8 mouse cellular contexts compared by ENCODE assay signal in the genomic region with DNA sequence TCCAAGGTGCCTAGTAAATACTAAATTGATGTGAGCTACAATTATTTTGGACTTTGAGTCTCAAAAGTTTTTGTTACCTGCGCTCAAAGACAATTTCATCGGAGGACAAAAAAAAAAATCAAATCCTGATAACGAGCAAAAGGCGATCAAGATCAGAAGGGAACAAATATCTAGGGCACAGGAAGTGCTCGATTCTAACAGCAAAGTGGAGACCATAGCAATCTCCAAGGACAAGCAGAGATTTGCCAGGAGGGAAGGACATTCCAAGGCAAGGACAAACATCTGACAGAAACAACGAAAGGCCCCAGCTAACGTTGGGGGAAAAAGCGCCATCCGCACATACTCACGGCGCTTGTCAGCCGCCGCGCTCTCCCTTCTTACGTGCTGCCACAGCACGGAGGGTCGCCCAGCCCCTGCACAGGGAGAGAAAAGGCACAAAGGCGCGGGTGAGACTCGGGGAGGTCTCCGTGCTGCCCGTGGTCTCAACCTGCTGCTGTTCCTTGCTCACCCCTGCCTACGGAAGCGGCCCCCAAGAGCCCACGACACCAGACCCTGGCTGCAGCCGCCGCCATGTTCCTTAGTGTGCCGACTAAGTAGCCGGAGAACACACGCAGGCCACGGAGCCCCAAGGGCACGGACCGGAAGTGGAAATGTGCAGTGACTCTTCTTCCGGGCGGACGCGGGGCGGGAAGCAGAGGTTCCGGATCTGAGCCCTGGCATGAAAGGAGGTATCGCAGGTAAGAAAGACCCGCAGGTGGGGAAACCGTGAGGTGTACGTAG. TPM values are rescaled to one million over a fixed set of nuclear protein-coding genes. Genes with fewer than 3 reads are reported as not detected.
A peak's percentile ranks its signal among the peaks of the same experiment; 100 is the strongest.
DNase-seq lines count a peak whose midpoint lies in the region; ATAC-seq lines count a peak whose summit lies in the region.

A gene (plus strand): TSS at position 665 of the 780 bp plus-strand sequence.
A gene (minus strand): TSS at position 752 of the 780 bp plus-strand sequence.

- ATAC-seq in hematopoietic stem cell, adult 5-6 weeks (replicated peaks in 1 of 2; ENCODE audit: insufficient read depth in 1 of 2, low FRiP score in 2 of 2, low TSS enrichment in 1 of 2, low read depth in 1 of 2, poor library complexity in 2 of 2, severe bottlenecking in 2 of 2): peak; percentile 96 to 98

- DNase-seq in MEL-GATA-1-ER (ENCODE audit: extremely low read depth, low read depth): peak; percentile 80
- DNase-seq in cerebellum, adult 8-10 months: peak; percentile 89
- peak; percentile 93 for DNase-seq in forelimb bud, embryonic 11.5 days (ENCODE audit: low read depth, low spot score)
- peak; percentile 78 for DNase-seq in layer of hippocampus, adult 9-11 months
- peak; percentile 92 for DNase-seq in lung, postnatal 10 days
- peak; percentile 86 for DNase-seq in ovary, postnatal 36 days (ENCODE audit: low spot score)
- DNase-seq in thymus, postnatal 25 days: peak; percentile 90

RNA-seq across cellular contexts. Expression of the first gene that starts in this region (rescaled TPM):
- 25.1 and 37.2 TPM in 2 replicates for total RNA-seq in hematopoietic stem cell, adult 5-6 weeks (2017)

RNA-seq across cellular contexts. Expression of the second gene that starts in this region (rescaled TPM):
- 62.2 and 92.6 TPM in 2 replicates for total RNA-seq in hematopoietic stem cell, adult 5-6 weeks (2017)

Comparison
In these comparisons a context has a peak if more than half of its experiments do, and no peak if none do; other contexts are left out.
1. Peak in every context shown above with its lines: DNase-seq and ATAC-seq.